Mouse (Mus musculus) heart, adult 18-20 months (tissue): ENCODE results near the gene Kremen2. TPM values are rescaled to one million over a fixed set of nuclear protein-coding genes. Genes with fewer than 3 reads are reported as not detected.
"Not testable (repeated sequence)": the region's sequence is repeated elsewhere in the genome, so short reads cannot be mapped to it uniquely, and the experiment has no call there.

Experiments
- DNase-seq, 2 experiments: peaks; one replicate each; pipeline ENCODE4 v3.0.0; 2021 to 2022; ENCODE audit warnings: mixed read lengths in 1 of 2
- long read RNA-seq, 2 experiments: library from polyadenylated mRNA; stranded (forward); transcript quantifications; one replicate each; pipeline ENCODE4 v2.0.0; 2021
- total RNA-seq, 2 experiments: library from RNA; stranded (reverse); gene quantifications; 2 replicates each; pipeline ENCODE4 v1.2.3; 2021

Gene Kremen2
- total RNA-seq = under 1 TPM; 0.15 to 0.18 TPM
- long read RNA-seq, experiment 1 = 0 reads
- long read RNA-seq, experiment 2 = 0 reads

DNA sequence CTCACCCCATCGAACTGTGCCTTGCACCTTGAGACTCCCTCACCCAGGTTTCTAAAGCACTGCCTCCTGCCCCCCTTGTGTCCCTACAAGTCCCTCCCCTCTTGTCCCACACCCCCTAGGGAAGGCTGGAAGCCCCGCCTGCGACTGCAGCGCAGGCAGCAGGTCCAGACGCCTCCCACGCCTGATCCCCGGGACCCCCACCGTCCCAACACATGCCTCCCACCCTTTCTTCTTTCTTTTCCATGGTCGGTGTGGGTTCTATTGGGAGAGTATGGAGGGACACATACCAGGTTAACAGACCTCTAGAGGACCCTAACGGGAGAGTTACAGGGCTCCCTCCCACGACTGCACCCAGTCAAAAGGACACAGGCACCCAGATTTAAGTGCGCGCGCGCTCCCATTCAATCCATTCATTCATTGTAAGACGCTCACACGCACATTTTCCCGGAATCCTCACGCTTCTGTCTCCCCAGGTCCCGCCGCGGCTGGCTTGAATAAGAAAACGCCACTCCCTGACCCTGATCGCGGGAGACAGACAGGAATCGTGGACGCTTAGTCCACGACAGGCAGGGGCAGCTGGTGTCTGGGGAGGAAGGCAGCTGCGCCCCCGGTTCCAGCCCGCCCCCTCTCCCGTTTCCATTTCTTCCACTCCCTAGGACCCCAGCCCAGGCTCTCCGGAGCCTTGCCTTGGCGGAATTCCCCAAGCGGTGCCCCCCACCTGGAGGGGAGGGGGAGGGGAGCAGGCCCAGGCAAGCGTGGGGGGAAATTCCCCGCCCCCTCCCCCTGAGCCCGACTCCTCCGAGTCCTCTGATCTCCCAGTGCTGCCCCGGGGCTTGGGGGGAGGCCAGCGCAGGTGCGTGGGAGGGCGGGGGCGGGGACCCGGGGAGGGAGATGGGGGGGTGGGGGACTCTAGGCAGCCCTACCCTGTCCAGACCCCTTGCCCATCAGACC, at the start of gene Kremen2:
TSS of gene Kremen2 (minus strand) at position 533 of the 951 bp plus-strand sequence.
- no peak for DNase-seq

DNA sequence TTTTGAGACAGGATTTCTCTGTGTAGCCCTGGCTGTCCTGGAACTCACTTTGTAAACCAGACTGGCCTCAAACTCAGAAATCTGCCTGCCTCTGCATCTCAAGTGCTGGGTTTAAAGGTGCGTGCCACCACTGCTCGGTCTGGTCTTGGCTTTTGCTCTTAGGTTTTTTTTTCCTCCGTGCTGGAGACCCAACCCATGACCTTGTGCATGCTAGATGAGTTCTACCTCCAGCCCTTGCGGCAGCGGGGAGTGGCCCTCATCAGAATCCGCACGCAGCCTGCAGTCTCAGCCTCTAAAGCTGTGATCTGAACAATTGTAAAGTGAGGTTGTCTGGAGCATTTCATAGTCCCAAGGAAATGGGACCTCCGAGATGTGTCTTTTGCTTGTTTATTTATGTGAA, 49.7 kb upstream of the Kremen2 start:
- DNase-seq = no peak

DNA sequence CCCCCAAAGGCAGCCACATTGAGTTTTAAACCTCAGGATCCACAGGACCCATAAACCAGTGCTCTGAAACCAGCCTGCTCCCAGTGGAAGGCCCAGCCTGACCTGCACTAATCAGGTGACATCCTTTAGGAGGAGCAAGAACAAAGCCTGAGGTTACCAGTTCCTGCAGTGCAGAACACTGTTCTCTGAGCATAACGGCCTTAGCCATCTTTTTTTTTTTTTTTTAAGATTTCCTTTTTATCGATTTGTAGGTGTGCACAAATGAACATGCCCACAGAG, 45.4 kb upstream of the Kremen2 start:
- DNase-seq = no peak

DNA sequence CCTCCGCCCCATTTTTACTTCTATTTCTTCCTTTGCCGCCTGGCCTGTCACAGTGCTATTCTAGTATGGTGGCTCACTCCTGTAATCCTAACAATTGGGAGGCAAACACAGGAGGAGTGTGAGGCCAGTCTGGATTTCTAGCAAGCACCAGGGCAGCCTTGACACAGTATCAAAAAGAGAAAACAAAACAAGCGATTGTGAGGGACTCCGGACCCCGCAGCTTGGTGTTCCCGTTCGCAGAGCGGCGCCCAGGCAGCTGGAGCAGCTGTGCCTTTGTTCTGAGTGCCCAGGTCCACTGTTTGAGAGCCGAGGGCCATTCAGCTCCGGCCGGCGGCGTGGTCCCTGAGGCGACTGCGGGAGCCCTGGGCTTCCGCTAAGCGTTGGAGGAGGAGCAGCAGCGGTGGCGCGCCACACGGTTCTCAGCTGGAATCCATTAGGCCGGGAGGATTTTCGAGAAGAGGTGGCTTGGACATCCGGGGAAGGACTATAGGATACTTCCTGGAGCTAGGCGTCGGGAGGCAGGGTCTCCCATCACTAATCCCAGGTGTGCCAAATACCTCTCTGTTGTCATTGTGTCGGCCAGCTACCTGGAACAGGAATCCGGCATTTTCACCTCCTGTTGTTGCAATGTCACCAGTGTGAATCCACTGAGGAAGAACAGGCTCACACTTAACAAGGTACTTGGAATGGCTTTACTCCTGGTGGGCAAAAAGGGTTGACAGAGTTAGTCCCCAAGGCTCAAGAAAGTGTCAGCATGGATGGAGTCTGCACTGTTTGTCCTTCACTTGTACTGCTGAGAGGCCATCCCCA, 44.8 kb upstream of the Kremen2 start, which contains the start of gene Srrm2:
TSS of gene Srrm2 (plus strand) at position 264 of the 810 bp plus-strand sequence.
- DNase-seq = peak; percentile 60 to 74

DNA sequence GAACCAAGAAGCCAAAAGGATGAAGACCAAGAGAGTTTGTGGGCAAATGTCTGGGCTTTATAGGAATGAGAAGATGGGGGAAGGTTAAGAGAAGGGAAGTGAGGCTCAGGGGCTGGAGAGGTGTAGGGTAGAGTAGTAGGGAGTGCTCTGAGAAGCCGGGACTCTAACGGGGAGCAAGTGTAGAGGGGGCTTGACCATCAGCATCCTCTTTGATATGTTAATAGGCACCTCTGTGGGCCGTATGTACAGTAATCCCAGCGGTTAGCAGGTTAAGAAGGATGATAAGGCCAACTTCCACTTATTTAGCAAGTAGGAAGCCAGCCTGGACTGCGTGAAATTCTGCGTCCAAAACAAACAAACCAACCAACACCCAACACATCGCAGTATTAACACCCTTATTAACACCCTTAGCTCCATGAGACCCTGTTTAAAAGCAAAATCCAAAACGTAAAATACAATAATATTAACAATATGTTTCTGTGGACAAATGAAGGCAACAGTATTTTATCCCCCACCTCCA, 44.2 kb upstream of the Kremen2 start:
- peak in 1 of 2 experiments; percentile 23 for DNase-seq

DNA sequence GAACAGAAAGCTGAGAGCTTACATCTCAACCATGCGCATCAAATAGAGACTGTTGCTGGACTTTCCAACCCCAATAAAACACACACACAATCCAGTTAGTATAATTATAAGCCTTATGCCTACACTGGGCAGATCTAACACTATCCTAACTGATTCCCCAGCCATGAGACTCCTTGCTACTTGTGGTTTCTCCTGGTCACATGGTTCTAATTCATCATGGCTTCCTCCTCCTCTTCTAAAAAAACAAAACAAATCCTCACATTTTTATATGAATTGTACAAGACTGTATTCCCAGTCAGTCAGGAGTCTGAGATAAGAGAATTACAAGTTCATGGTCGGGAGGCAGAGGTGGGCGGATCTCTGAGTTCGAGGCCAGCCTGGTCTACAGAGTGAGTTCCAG, 43.3 kb upstream of the Kremen2 start:
- no peak for DNase-seq

DNA sequence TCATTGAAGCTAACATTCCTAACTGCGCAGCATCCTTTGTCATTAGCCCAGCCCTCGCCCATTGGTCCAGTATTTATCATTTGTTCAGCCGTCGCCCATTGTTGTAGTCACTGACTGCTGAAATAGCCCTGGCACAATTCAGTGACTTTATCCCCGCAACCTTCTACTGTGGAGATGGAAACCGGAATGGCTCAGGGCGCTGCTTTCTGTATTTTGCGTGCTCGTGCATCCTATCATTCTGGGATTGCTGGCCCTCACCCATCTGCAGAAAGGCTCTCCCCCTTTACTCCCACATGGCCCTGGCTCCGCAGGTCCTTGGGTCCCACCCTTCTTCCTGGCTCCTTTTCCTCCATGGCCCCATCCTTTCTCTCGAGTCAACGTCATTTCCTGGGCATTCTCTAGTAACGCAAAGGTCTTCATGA, 40.9 kb upstream of the Kremen2 start:
- peak in 1 of 2 experiments; percentile 24 for DNase-seq

DNA sequence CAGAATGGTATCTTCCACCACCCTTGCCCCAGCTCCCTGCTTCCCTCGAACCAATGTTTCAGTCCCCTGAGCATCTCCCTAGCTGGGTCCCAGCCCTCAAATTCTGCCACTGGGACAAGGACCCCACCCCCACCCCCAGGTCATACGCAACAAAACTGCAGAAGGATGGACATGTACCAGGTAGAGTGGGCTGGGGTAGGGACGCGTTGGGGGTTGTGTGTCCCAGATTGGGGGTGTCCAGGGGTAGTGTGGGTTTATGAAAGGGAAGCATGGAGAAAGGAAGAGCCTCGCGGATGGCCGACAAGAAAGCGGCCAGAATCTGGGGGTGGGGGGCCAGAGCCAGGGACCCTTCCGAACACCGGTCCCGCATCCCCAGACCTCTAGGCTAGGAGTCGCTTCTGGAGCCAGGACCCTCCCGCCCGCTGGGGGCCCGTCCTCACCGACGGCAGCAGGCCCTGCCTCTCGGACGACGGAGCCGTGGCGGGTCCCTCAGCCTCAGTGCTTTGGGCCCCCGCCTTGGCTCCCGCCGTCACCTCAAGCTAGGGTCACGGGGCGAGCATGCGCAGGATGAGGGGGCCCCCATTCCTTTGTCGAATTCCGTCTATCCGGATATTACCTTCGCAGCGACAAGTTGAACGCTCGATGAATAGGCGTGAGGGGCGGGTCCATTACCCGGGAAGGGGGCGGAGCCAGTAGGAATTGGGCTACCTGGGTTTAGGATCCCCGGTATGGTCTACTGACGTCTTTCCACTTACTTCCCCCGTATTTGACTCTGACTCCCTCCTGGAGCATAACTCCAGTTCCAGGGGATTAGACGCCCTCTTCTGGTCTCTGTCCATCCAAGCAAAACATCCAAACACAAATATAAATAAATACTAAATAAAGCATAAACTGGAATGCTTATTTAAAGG, 40.2 kb upstream of the Kremen2 start, which contains the start of gene Flywch2:
TSS of gene Flywch2 (minus strand) at position 521 of the 911 bp plus-strand sequence.
- peak; percentile 67 to 76 for DNase-seq

DNA sequence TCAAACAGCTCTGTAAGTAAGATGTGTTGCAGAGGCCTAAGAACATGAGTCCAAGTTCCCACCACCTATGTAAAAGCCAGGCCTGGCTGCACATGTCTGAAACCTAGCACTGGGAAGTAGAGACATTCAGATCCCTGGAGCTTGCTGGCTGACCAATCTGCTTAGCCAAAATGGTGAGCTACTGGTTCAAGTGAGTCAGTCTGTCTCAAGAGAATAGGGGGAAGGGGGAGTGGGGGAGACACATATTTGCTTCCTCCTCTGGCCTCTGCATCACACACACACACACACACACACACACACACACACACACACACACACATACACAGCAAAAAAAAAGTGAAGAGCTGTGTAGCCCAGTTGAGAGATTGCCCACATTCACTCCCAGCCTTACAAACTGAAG, 37.7 kb upstream of the Kremen2 start:
- no peak for DNase-seq

DNA sequence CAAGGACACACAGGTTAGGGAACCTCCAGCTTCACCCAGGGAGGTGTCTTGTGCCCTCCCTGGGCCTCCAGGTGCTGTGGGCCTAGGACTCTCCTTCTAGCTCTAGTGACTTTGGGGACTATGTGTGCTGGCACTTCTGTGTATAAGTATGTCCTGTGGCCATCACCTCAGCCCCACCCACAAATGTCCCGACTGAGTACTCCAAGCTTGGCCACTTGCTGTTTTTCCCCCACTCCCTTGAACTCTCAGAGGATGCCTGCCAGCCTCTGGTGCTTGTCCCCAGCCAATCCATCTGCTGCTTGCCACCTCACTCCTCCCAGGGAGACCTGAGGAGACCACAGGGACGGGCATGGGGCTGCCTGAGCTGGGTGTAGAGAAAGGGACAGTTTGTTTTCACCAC, 32.8 kb upstream of the Kremen2 start:
- no peak for DNase-seq

DNA sequence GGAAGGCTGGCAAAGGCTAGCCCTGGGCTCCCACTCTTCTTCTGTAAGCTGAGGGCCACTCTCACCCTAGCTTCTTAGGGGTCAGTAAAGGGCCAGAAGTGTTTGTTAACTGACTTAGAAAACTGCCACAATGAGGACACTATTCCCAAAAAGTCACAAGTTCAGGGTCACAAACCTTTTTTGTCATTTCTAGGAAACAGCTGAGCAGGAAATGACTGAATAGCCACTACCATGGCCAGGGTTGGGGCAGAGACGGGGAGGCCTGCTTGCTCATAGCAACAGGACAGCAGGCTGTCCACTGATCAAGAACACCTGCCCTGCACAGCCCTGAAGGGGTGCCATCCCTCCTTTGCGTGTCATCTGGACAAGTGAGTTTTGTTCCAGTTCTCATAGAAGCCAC, 31.5 kb upstream of the Kremen2 start:
- DNase-seq = no peak

DNA sequence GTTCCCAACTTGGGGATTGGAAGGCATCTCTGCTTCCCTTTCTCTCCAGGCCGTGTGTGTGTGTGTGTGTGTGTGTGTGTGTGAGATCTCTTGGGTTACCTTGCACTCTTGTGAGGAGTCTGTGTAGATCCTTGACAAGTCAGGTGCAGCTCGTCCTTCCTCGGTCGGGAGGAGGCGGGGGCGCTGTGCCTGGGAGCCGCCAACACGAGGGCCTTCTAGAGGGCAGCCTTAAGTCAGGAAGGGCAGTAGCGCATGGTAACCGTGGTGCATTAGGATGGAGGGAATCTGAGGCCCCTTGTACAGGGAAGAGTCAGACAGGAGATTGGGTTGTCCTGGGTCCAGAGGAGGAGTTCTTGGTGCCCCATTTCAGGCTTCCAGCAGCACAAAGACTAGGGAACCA, 30.6 kb upstream of the Kremen2 start:
- no peak for DNase-seq

DNA sequence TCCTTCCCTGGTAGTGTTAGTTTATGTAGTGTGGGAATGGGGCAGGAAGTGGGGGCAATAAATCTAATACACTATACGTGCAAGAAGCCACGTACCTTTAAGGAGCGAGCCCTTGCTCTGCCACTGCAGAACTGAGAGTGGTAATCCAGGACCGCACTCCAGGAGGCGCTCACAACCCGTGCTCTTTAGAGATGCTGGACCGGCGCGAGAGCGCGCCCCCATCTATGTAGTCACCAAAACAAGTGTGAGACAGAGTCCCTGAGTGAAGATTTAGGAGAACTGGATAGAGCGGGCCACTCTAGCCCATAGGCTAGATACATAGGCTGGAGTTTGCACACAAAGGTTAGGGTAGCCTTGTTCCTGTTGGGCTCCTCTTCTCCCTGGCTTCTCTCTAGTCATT, 28.5 kb upstream of the Kremen2 start:
- DNase-seq = peak; percentile 83 to 87

DNA sequence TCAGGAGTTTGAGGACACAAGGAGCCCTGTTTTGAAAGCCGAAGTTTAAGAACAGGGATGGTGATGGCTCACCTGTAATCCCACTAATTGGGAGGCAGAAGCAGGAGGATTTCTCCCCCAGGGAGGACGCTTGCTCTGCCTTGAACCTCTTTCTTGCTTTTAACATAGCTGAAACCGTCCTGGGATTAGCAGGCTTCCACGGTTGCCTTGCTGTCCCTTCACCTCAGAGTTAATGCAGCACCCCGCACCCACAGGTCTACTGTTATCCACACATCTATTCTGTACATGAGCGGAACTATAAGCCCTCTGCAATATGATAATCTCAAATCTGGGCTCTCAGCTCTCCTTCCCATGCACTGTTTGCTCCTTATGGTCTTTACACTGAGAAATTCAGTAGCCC, 28.0 kb upstream of the Kremen2 start:
- no peak for DNase-seq

DNA sequence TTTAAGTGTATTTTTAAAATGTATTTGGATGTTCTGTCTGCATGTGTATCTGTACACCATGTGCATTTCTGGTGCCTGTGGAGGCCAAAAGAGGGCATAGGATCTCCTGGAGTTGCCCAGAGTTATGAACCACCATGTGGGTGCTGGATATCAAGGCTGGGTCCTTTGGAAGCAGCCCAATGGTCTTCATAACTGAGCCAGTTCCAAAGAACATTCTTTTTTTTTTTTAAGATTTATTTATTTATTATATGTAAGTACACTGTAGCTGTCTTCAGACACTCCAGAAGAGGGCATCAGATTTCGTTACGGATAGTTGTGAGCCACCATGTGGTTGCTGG, 26.6 kb upstream of the Kremen2 start:
- DNase-seq = not testable (repeated sequence)

DNA sequence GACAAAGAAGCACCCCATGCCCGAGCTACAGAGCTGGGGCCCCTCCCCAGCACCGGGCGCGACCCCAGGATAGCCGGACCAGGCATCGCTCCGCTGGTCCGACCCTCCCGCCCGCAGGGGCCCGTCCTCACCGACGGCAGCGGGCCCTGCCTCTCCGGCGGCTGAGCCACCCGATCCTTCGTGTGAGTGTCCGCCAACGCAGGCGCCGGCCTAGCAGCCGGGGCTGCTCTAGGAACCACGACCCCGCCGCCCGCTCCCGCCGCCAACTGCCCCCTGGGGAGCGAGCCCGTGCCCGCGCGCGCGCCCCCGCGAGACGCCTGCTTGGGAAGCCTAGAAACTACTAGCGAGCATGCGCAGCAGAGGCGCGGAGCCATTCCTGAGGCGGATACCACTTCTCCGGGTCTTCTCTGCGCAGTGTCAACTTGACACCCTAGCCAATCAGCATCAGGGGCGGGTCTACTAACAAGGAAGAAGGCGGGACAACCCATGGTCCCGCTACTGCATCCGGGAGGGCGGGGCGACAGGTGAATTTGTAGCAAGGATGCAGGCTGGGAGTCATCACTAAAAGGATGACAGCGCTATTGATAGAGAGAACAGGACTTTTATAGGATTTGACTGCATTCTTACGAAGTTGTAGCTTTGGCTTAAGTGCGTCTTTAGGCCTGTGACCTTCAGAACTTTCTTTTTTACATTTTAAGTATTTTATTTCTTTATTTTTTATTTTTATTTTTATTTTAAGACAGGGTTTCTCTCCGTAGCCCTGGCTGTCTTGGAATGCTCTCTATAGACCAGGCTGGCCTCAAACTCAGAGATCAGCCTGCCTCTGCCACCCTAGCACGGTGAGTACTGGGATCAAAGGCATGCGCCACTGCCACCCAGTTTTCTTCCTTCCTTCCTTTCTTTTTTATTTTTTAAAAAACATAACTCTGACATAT, 25.9 kb upstream of the Kremen2 start, which contains the start of gene Flywch1:
TSS of gene Flywch1 (minus strand) at position 319 of the 935 bp plus-strand sequence.
- peak; percentile 98 to 99 for DNase-seq

DNA sequence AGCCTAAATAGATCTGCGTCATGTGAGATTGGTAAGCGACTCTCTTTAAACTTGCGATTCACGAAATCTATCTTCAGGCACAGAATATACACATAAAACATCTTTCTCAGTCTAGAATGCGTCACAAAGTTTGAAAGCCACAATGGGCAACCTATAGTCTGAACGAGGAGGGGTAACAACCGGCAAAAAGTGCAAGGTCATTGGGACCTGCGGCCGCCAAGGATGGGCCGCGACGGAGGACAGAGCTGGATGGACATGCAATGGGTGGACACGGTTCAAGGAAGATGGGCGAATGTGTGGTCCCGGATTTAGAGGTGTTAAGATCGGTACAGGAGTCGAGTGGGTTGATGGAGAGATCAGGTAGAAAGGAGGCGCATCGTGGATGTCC, 25.3 kb upstream of the Kremen2 start:
- DNase-seq = no peak

DNA sequence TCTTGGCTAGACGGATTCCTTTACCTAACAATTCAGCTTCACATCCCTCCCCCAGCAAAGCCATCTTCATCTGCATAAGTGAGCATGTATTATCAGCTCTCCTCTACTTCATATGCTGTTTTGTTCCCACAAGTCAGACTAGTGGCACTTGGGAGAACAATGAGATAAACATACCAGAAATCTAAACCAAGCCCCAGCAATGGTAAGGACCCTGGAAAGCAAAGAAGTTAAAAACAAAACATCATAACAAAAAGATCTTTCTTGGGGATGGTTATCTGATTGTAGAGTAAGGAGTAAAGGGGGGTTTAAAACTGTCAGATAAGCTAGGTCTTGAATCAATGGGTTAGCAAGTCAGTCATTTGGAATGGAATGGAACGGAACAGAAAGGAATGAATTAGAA, 24.9 kb upstream of the Kremen2 start:
- DNase-seq = no peak

DNA sequence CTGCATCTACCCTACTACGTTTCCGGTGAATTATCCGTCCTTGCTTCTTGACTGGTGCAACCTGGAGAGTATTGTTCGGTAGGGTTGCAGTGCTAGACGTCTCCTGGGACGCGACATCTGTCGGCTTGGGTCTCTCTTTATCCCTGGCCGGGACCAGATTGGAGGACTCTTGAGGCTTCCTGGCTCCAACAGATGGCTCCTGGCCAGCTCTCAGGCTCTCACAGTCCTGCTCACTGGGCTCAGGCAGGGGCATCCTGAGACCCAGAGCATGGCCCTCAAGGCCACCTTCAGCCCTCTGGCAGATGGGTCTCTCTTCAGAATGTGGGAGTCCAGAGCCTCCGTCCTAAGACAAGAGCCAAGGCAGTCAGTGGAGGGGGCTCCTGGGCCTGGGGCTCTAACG, 17.3 kb upstream of the Kremen2 start:
- no peak for DNase-seq

DNA sequence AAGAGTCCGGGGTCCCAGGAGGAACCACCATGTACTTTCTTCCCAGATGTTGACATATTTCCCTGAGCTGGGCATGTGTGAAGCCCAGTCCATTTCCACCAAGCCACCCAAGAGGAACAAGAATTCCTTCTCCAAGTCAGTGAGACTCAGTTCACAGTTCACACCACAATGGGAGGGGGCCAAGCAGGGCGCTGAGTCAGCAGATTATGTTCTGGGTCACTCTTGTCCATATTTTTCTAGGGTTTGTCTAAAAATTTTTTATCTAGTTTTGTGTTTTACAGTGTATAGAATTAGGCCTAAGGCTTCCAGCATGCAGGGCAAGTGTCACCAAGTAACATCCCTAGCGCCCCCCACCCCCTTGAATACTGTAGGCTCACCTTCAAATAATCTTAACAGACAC, 15.5 kb upstream of the Kremen2 start:
- no peak for DNase-seq

DNA sequence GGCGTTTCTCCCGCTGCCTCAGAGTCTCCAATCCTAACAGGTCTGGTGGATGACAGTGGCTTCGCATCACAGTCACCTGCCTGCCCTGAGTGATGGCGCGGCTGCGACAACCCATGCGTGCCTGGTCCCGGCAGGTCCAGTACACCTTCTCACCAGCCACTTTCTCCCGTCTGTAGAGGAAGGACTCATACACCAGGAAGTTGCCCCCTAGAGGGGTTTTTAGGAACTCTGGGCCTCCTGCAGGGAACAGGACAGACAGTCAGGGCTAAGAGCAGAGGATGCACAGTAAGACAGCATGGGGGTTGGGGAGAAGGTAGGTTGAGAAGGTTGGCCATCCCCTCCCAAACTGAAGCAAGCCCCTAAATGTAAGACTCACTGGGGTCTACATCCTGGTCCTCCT, 14.6 kb upstream of the Kremen2 start:
- DNase-seq = no peak
